Mouse (Mus musculus) thymus, adult 2 months (tissue): ENCODE data around the gene Parn. TPM values are rescaled to one million over a fixed set of nuclear protein-coding genes. Genes with fewer than 3 reads are reported as not detected.

Experiments used
- DNase-seq: peaks from one replicate; pipeline ENCODE4 v3.0.0; 2021
- H3K27ac ChIP-seq: fragments of 200-500 bp; 2 replicates; pipeline ENCODE4 v1.5.1; 2012; ENCODE audit warnings: low read length, control low read depth; ENCODE audit not compliant: control insufficient read depth, insufficient read depth
- H3K27me3 ChIP-seq: fragments of 200-500 bp; 2 replicates; pipeline ENCODE4 v1.6.1; 2012; ENCODE audit warnings: mild to moderate bottlenecking, low read length, moderate library complexity, mixed read lengths; ENCODE audit not compliant: control insufficient read depth, insufficient read depth
- H3K36me3 ChIP-seq: fragments of 200-500 bp; 2 replicates; pipeline ENCODE4 v1.6.1; 2012; ENCODE audit warnings: mild to moderate bottlenecking, low read length, moderate library complexity; ENCODE audit not compliant: control insufficient read depth, insufficient read depth
- H3K4me1 ChIP-seq: fragments of 200-500 bp; replicated peaks from 2 replicates; pipeline ENCODE4 v1.6.1; 2012; ENCODE audit warnings: low read length; ENCODE audit not compliant: control insufficient read depth, insufficient read depth
- H3K4me3 ChIP-seq: fragments of 200-500 bp; 2 replicates; pipeline ENCODE4 v1.5.1; 2012; ENCODE audit warnings: mild to moderate bottlenecking, low read length, control low read depth, moderate library complexity; ENCODE audit not compliant: control insufficient read depth, insufficient read depth
- CTCF ChIP-seq: fragments of 200-500 bp; IDR thresholded peaks from 2 replicates; pipeline ENCODE4 v1.5.1; 2012; ENCODE audit warnings: mild to moderate bottlenecking, control low read depth, low read length, moderate library complexity, borderline replicate concordance; ENCODE audit not compliant: control insufficient read depth, poor library complexity, insufficient read depth; ENCODE audit errors: extremely low read depth
- POLR2A ChIP-seq: fragments of 200-500 bp; IDR thresholded peaks from 2 replicates; pipeline ENCODE4 v1.6.1; 2012; ENCODE audit warnings: mild to moderate bottlenecking, low read length, control low read depth, moderate library complexity; ENCODE audit not compliant: control insufficient read depth, poor library complexity, insufficient read depth; ENCODE audit errors: extremely low read depth
- WGBS: fragments of 180-500 bp; shearing (Covaris S2); methylation state at CpG from one replicate; pipeline ENCODE4 v1.1.7; 2018; 5-methylcytosine and 5-hydroxymethylcytosine counted together
- polyA plus RNA-seq: library from polyadenylated mRNA; depleted of rRNA; stranded (reverse); fragments of >200 nt; gene quantifications from 2 replicates; pipeline ENCODE4 v1.2.3, GENCODE M21; 2012

Parn gene
- polyA plus RNA-seq, 1 experiment, result 21.0 TPM

GRCm38 (mm10) chr16:13611399-13611798, 56.6 kb downstream of the Parn start:
- no peak for TF ChIP-seq CTCF
- no peak for TF ChIP-seq POLR2A
- Histone ChIP-seq H3K27ac (no peak overlapping the region), H3K4me3 (no peak overlapping the region), H3K36me3 (no peaks in the 10 kb centered on the region; the same call in 1 of the 2 replicates), H3K27me3 (no peaks in the 10 kb centered on the region), H3K4me1 (no peaks in the 10 kb centered on the region)
- DNase-seq, result no peak

- H3K27me3 ChIP-seq, result no peaks in the 10 kb centered on the region
- no peak overlapping the region for H3K27ac ChIP-seq
- H3K4me1 ChIP-seq, result no peaks in the 10 kb centered on the region
- TF ChIP-seq CTCF, result no peak
- TF ChIP-seq POLR2A, result no peak
- WGBS, result 91% methylated on average over 5 of the region's 5 CpGs
- DNase-seq, result no peak
- H3K4me3 ChIP-seq, result no peak overlapping the region
- 0 out of 2 replicates have a peak, but pooled peaks cover 3% of the 10 kb centered on the region for H3K36me3 ChIP-seq
Measured at GRCm38 (mm10) chr16:13610951-13611381, 57.0 kb downstream of the Parn start.

- WGBS, result 88% methylated on average over 1 of the region's 1 CpGs
- Histone ChIP-seq H3K4me1 (no peaks in the 10 kb centered on the region), H3K36me3 (0 out of 2 replicates have a peak, but pooled peaks cover 5% of the 10 kb centered on the region), H3K27me3 (no peaks in the 10 kb centered on the region), H3K27ac (no peak overlapping the region), H3K4me3 (no peak overlapping the region)
- DNase-seq, result no peak
- no peak for TF ChIP-seq POLR2A
- TF ChIP-seq CTCF, result no peak
Measured at GRCm38 (mm10) chr16:13608705-13609085, 59.3 kb downstream of the Parn start.

GRCm38 (mm10) chr16:13607987-13608704, 59.8 kb downstream of the Parn start:
- WGBS, result 94% methylated on average over 4 of the region's 4 CpGs
- H3K4me3 ChIP-seq, result no peak overlapping the region

GRCm38 (mm10) chr16:13602779-13603178, 65.2 kb downstream of the Parn start:
- Histone ChIP-seq H3K36me3 (0 out of 2 replicates have a peak, but pooled peaks cover 5% of the 10 kb centered on the region), H3K4me3 (no peak overlapping the region), H3K27me3 (no peaks in the 10 kb centered on the region), H3K4me1 (no peaks in the 10 kb centered on the region), H3K27ac (no peak overlapping the region)
- TF ChIP-seq CTCF (no peak), POLR2A (no peak)
- 78% methylated on average over 1 of the region's 1 CpGs for WGBS
- no peak for DNase-seq

More at GRCm38 (mm10) chr16:13607987-13608704, 59.8 kb downstream of the Parn start:
- Histone ChIP-seq H3K36me3 (0 out of 2 replicates have a peak, but pooled peaks cover 5% of the 10 kb centered on the region), H3K27me3 (no peaks in the 10 kb centered on the region), H3K27ac (no peak overlapping the region), H3K4me1 (no peaks in the 10 kb centered on the region)
- DNase-seq, result no peak
- no peak for TF ChIP-seq POLR2A
- no peak for TF ChIP-seq CTCF

GRCm38 (mm10) chr16:13589049-13589408, 78.9 kb downstream of the Parn start:
- TF ChIP-seq CTCF (no peak), POLR2A (no peak)
- WGBS, result 91% methylated on average over 2 of the region's 2 CpGs
- Histone ChIP-seq H3K36me3 (no peaks in the 10 kb centered on the region), H3K27me3 (no peaks in the 10 kb centered on the region), H3K4me1 (no peaks in the 10 kb centered on the region), H3K27ac (no peak overlapping the region), H3K4me3 (no peak overlapping the region)
- DNase-seq, result no peak
